Mouse (Mus musculus) B cell, adult 67 days (primary cell): ENCODE data around the gene Cyp2d12. TPM values are rescaled to one million over a fixed set of nuclear protein-coding genes. Genes with fewer than 3 reads are reported as not detected.

ENCODE experiments used
- total RNA-seq, 2 experiments: library from RNA; stranded (reverse); gene quantifications; 4 replicates each; pipeline ENCODE4 v1.2.4; 2023

Cyp2d12 gene
- total RNA-seq, result not detected

DNA sequence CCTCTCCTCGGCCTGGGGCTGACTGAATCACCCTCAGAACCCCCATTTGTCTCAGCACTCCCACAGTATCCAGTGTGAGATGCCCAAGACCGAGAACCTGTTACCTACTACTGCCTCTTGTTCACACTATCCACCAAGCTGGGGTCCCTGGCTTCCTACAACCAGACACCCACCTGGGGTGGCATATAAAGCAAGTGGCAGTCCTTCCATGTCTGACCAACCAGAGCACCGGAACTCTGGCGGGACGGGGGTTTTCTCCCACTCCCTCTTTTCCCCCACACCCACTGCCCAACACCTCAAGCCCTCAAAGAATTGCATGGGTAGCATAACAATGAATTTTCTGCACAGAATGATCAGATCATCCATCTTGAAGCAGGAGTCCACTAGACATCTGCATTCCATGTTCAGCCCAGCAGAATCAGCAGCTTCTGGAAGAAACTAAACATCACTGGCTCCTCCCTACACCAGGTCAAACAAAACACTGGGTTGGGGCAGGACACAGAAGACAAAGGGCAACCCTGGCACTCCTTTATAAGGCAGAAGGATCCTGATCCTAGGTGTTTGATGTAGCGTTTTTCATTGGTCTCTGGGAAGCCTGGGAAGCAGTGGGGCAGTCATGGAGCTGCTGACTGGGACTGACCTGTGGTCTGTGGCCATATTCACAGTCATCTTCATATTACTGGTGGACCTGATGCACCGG lies at the start of gene Cyp2d12:
Gene Cyp2d12 (plus strand): TSS at position 542 of the 700 bp plus-strand sequence.

Other genes with a start within 250 kb of the Cyp2d12 start
- gene Naga, start 216.1 kb upstream of the Cyp2d12 start, total RNA-seq, result 10 to 100 TPM; 40.2 to 52.2 TPM
- gene Pheta2, start 216.1 kb upstream of the Cyp2d12 start, total RNA-seq, result not detected
- 10 to 100 TPM; 78.1 to 82.2 TPM for gene Smdt1, start 216.1 kb upstream of the Cyp2d12 start, total RNA-seq
- gene Ndufa6, start 200.8 kb upstream of the Cyp2d12 start, total RNA-seq, result 100 to 1,000 TPM; 119 to 121 TPM
- 1 to 10 TPM; 5.9 to 10.0 TPM for gene Cyp2d22, start 174.8 kb upstream of the Cyp2d12 start, total RNA-seq
- gene Cyp2d11, start 161.1 kb upstream of the Cyp2d12 start, total RNA-seq, result not detected
- not detected for gene Cyp2d10, start 147.9 kb upstream of the Cyp2d12 start, total RNA-seq
- gene Cyp2d9, start 121.6 kb upstream of the Cyp2d12 start, total RNA-seq, result not detected
- gene Cyp2d34, start 65.9 kb downstream of the Cyp2d12 start, total RNA-seq, result not detected
- not detected for gene Cyp2d40, start 209.1 kb downstream of the Cyp2d12 start, total RNA-seq
- gene Cyp2d26, start 239.2 kb downstream of the Cyp2d12 start, total RNA-seq, result 1 to 10 TPM in 1 of 2 experiments, under 1 TPM in 1; 0.41 to 2.0 TPM